Mouse (Mus musculus): ENCODE measurements around the gene Kirrel3.
A peak's percentile ranks its signal among the peaks of the same experiment; 100 is the strongest.

Kirrel3 gene

GRCm38 (mm10) chr9:34947258-34947657, 461.6 kb downstream of the Kirrel3 start:
- DNase-seq (ENCODE audit: low read depth, low spot score): no peak

DNA sequence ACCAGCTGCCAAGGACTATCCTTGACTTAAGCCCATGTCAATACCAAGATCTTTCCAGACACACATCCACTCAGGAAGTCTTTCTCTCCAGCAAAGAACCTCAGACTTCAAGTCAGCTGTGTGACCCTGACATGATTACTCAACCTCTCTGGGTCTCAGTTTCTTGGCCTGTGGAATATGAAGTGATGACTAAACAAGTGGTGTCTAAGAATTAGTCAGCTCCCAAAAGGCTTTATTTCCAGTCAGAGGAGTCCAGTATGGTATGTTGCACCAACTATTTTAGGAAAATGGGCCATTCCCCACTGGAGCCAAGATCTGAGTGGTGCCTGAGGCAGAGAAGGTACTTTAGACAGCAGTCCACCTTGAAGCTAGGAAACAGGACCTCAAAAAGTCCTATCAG, 462.0 kb downstream of the Kirrel3 start:
- no peak for DNase-seq (ENCODE audit: low read depth, low spot score)

DNA sequence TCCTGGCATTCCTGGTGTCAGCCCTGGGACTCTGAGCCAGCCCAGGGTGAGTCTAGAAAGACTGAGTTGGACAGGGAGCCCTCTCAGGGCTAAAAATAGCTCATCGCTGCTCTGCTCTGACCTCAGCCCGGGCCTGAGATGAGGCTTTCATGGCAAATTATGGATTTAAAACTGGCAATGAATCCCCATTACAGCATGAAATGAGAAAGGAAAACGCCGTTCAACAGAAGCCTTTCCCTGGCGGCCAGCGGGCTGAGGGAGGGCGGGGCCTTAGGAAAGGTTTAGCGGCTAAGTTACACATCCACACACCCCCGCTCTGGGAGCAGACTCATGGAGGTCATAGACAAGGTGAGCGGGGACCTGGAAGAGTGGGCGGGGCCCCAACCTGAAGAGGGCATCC, 467.7 kb downstream of the Kirrel3 start:
- peak; percentile 64 for DNase-seq (ENCODE audit: low read depth, low spot score)

DNA sequence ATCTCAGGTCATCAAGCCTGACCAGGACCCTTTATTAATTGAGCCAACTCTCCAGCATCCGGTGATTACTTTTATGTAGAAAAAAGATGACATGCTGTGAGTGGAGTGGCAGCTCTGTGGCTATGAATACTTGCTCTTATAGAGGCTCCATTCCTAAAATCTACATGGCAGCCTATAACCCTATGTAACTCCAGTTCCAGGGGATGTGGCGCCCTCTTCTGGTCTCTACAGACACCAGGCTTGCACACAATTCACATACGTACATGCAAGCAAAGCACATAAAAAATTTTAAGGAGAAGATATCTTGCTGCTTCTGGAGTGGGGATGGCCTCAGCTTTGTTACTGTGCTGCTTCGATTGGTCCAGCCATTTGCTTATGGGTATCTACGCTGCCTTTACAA, 468.5 kb downstream of the Kirrel3 start:
- peak; percentile 71 for DNase-seq (ENCODE audit: low read depth, low spot score)

GRCm38 (mm10) chr9:34956512-34956911, 470.8 kb downstream of the Kirrel3 start:
- no peak for DNase-seq (ENCODE audit: low read depth, low spot score)

DNA sequence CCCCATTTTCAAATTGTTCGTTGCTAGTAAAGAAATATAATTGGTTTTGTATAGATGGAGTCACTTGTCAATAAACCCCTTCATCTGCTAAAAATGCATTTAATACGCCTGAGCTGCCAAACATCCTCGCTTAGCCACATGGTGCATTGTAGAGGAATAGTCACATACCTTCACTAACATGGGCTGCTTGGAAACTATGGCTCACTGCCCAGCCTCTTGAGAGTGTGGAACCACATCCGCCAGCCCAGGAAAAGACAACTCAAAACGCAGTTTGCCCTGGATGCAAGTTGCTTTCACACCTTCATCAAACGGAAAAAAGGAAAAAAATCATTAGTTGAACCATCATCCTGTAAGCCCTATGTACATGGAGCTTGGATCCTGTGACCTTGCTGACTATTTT, 472.0 kb downstream of the Kirrel3 start:
- DNase-seq (ENCODE audit: low read depth, low spot score): no peak

DNA sequence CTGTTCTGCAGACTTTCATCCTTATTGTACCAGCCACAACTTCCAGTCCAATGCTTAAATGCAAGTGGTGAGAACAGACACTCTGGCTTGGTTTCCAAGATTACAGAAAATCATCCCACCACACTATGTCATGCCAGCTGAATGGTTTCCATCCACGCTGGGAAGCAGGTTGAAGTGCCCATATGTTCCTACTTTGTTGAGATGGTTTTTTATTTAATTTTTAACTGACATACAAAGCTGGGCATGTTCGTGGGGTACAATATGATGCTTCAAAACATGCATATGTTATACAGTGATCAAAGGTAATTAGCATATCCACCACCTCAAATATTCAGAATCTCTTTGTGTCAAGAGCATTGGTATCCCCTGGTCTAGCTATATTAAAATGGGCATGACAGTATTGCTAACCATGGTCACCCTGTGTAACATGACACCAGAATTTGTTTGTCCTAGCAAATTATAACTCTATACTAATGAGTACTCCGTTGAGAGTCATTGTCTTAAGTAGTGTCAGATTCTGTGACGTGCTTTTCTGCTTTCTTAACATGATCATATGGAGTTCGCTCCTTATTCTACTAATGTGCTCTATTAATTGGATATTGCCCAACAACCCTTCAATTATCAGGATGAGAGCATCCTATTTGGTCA, 472.6 kb downstream of the Kirrel3 start:
- DNase-seq (ENCODE audit: low read depth, low spot score): no peak

GRCm38 (mm10) chr9:34960736-34961135, 475.0 kb downstream of the Kirrel3 start:
- no peak for DNase-seq (ENCODE audit: low read depth, low spot score)

- no peak for DNase-seq (ENCODE audit: low read depth, low spot score)
Observed at GRCm38 (mm10) chr9:34961171-34961570, 475.5 kb downstream of the Kirrel3 start.

DNA sequence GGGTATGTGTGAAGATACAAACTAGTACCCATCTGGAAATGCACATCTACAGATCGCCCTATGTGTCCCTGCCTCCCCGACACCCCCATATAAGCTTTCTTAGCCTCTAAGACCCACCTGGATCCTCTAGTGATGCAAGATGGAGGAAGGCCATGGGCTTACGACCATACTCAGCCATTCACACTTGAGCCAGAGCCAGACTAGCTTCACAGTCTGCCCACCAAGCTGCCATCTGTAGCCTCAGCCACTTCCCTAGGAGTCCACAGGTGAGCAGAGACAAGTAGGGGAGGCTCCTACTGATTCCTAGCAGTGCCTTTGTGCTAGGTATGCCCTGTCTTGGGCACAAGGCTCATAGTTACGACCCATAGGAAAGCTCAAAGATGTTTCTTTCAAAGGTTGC, 476.6 kb downstream of the Kirrel3 start:
- DNase-seq (ENCODE audit: low read depth, low spot score): no peak

- DNase-seq (ENCODE audit: low read depth, low spot score): no peak
Observed at GRCm38 (mm10) chr9:34963593-34963992, 477.9 kb downstream of the Kirrel3 start.

DNA sequence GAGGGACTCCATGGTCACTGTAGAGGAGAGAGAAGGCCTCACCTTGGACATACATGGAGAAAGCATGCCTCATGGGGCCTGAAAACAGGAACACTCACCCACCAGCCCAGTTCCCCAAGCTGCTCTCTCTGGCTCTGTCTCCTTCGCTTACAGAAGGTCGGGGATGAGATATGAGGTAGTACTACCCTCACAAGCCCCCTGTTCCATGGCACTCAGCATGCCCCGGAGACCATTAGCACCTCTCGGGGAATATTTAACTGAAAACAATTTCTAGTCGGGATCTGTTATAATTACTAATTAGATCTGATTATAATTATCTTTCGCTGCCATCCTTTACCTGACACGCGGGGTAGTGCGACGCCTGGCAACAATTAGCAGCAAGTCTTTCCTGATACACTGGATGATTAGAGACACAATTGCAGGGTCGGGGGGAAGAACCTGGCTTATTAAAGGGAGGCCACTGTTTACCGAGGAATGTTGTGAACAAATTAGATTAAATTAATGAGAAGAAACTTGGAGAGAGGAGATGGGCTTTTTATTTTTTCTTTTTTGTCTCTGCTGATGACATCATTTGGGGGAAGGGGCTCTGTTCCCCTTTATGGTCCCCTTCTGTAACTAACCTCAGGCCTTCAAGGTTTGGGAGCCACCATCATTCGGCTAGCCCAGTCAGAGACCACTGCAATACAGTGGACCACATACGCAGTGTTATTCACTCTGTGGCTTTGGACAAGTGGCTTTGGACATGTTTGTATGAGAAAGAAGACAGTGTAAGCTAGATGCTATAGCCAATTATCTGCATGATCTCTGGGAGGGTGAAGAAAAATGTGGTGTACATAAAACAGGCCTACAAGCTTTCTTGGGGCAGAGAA, 478.7 kb downstream of the Kirrel3 start:
- DNase-seq (ENCODE audit: low read depth, low spot score): no peak

- DNase-seq (ENCODE audit: low read depth, low spot score): no peak
Observed at GRCm38 (mm10) chr9:34965041-34965415, 479.3 kb downstream of the Kirrel3 start.

DNA sequence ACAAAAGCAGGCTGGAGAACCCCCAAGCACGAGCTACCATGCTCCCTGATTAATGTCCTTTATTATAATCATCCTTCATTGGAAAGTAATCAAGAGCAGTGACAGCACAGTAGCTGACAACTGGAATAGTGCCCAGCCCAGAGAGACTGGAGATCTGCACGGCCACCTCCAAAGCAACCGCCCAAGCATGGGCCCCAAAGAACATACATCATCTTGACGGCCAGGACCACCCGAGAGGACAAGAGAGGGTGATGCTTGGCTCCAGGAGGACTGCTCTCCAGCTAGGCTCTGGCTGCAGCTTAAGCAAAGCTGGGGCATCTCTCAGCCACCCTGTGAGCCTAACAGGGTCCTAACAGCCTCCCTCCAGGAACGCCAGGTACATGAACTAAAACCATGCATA, 482.1 kb downstream of the Kirrel3 start:
- no peak for DNase-seq (ENCODE audit: low read depth, low spot score)

DNA sequence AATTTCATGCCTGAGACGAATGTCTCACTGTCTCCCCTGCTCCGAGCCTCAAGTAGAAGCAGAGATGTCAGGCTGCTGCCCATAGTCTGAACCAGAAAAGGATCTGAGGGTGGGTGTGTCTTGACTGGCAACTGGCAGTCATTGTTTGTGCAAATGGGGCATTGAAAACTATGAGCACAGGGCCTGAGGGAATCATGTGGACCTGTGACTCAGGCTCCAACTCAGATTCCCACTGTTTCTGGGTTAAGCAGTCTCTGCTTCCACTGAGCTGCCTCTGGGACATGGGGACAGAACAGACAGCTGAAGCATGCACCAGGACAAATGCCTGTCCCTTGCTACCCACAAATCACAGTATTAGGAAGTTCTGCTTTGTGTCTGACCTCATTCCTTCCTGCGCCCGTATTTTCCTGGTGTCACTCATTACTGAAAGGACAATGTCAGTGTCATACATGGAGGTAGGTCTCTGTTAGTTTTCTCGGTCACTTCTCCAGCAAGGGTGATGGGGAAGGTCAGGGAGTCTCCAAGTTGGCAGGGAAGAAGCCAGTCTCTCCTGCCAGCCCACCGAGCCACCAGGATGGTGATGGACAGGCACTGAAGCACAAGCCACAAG, 484.3 kb downstream of the Kirrel3 start:
- DNase-seq (ENCODE audit: low read depth, low spot score): no peak

DNA sequence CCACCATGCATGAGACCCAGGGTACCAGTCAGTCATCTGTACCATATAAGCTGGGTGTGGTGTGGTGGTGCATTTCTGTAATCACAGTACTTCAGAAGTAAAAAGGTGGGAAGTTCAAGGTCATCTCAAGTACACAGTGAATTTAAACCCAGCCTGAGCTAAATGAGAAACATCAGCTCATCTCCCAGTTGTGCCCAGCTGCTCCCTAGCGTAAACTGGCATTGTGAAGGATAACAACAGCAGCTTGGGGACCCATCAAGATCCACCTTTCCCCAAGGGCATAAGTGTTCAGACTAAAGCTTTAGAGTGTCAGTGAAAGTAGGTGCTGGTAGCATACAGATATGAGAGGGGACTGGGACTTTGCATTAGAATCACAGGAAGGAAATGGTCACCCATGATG, 488.6 kb downstream of the Kirrel3 start:
- DNase-seq (ENCODE audit: low read depth, low spot score): peak; percentile 60

GRCm38 (mm10) chr9:34975245-34975644, 489.6 kb downstream of the Kirrel3 start:
- DNase-seq (ENCODE audit: low read depth, low spot score): no peak

- DNase-seq (ENCODE audit: low read depth, low spot score): no peak
Observed at GRCm38 (mm10) chr9:34976596-34977462, 491.1 kb downstream of the Kirrel3 start.

GRCm38 (mm10) chr9:34977700-34978099, 492.0 kb downstream of the Kirrel3 start:
- DNase-seq (ENCODE audit: low read depth, low spot score): no peak

- no peak for DNase-seq (ENCODE audit: low read depth, low spot score)
Observed at GRCm38 (mm10) chr9:34978229-34978628, 492.5 kb downstream of the Kirrel3 start.

DNA sequence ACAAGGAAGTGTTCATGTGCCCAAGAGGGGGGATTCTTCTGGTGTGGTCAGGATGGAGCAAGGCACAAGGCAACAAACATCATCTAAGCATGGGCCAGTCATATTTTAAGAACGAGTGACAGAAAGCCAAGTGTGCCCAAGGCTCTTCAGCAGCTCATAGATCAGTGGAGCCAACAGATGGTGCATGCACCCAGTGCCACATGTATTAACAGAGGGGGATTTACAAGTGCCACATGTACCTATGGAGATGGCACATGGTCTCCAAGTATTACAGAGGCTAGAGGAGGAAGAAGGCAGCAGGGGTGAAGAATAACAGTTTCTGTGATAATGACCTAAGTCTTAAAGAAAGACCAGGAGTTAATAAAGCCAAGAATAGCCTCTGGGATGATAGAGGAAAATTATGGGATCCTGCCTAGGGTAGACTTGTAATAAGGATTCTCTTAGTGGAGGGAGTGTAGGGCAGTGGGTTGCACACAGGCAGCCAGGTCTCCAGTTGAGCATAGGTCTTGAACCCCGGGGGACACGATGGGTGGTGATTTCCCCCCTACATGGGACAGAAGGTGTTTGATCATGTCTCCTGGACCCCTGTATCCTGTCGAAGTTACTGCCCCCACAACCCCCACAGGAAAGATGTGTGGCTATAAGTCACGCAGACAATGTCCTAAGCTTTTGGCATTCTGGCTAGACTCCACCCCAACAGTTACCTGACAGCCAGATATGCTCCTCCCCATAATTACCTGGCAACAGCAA, 495.0 kb downstream of the Kirrel3 start:
- DNase-seq (ENCODE audit: low read depth, low spot score): no peak

Measured in ES-CJ7 (cell line).